Mouse (Mus musculus) midbrain, embryonic 16.5 days (tissue): ENCODE measurements around the gene Wbp2nl. TPM values are rescaled to one million over a fixed set of nuclear protein-coding genes. Genes with fewer than 3 reads are reported as not detected.
A peak's percentile ranks its signal among the peaks of the same experiment; 100 is the strongest.

Source experiments
- ATAC-seq: fragments of 200-750 bp; cut with Nextera tagmentation; 2 replicates; pipeline ENCODE4 v1.8.0; 2017; ENCODE audit warnings: moderate TSS enrichment
- H3K27ac ChIP-seq: fragments of 300-500 bp; sonication (generic); 2 replicates; pipeline ENCODE4 v1.5.1; 2014; ENCODE audit warnings: mild to moderate bottlenecking, low read length, mixed read lengths
- H3K27me3 ChIP-seq: fragments of 300-500 bp; sonication (generic); 2 replicates; pipeline ENCODE4 v1.6.1; 2014; ENCODE audit warnings: low read depth, low read length, mixed read lengths; ENCODE audit not compliant: control insufficient read depth, insufficient read depth
- H3K36me3 ChIP-seq: fragments of 300-500 bp; sonication (generic); 2 replicates; pipeline ENCODE4 v1.6.1; 2014; ENCODE audit warnings: mild to moderate bottlenecking, low read length, moderate library complexity, mixed read lengths; ENCODE audit not compliant: control insufficient read depth, insufficient read depth
- H3K4me1 ChIP-seq: fragments of 300-500 bp; sonication (generic); 2 replicates; pipeline ENCODE4 v1.6.1; 2014; ENCODE audit warnings: mild to moderate bottlenecking, low read length, mixed read lengths; ENCODE audit not compliant: control insufficient read depth, insufficient read depth
- H3K4me2 ChIP-seq: fragments of 300-500 bp; sonication (generic); 2 replicates; pipeline ENCODE4 v1.6.1; 2014; ENCODE audit warnings: mild to moderate bottlenecking, low read length, mixed read lengths
- H3K4me3 ChIP-seq: fragments of 300-500 bp; sonication (generic); 2 replicates; pipeline ENCODE4 v1.5.1; 2014; ENCODE audit warnings: low read depth, mild to moderate bottlenecking, low read length, moderate library complexity, mixed read lengths
- H3K9ac ChIP-seq: fragments of 300-500 bp; sonication (generic); 2 replicates; pipeline ENCODE4 v1.6.1; 2014; ENCODE audit warnings: low read depth, low read length, mixed read lengths
- H3K9me3 ChIP-seq: fragments of 300-500 bp; sonication (generic); replicated peaks from 2 replicates; pipeline ENCODE4 v1.6.1; 2014; ENCODE audit warnings: mild to moderate bottlenecking, low read length, mixed read lengths; ENCODE audit not compliant: control insufficient read depth, poor library complexity, severe bottlenecking
- WGBS: fragments of 180-500 bp; shearing (Covaris S2); extraction: QIAGEN DNeasy Blood & Tissue Kit; methylation state at CpG from one replicate; pipeline ENCODE4 v1.1.7; 2014; 5-methylcytosine and 5-hydroxymethylcytosine counted together
- polyA plus RNA-seq: library from polyadenylated mRNA; unstranded; fragments of >200 nt; fragmentation: Nextera tagmentation; extraction: Ambion mirVana; gene quantifications from 2 replicates; pipeline ENCODE4 v1.2.1, GENCODE M21; 2015

Wbp2nl gene
- polyA plus RNA-seq, 1 experiment from 2014 or later = 0.25 TPM

DNA sequence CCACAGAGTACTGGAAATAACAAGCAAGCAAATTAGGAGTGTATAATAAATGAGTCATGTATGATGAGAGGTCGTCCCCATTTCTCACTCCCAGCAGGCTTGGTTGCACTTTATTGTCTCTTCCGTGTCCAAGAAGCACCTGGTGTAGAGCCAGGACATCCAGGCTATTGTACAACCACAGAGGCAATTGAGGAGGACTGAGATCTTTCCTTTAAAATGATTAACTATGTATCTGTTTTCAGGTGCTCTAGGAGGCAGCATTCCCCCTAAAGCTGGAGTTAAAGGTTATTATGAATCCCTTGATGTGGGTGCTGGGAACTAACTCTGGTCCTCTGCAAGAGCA is 50.2 kb downstream of the Wbp2nl start:
- H3K4me1 ChIP-seq = peaks cover 26% of the 10 kb centered on the region
- 93% methylated on average over 2 of the region's 2 CpGs for WGBS
- no peak overlapping the region for H3K4me3 ChIP-seq
- no peak overlapping the region for H3K9ac ChIP-seq
- H3K27me3 ChIP-seq = no peaks in the 10 kb centered on the region
- no peak for ATAC-seq
- peaks cover 10% of the 10 kb centered on the region for H3K36me3 ChIP-seq
- H3K27ac ChIP-seq = no peak overlapping the region
- no peak overlapping the region for H3K4me2 ChIP-seq
- H3K9me3 ChIP-seq = no peaks in the 10 kb centered on the region

DNA sequence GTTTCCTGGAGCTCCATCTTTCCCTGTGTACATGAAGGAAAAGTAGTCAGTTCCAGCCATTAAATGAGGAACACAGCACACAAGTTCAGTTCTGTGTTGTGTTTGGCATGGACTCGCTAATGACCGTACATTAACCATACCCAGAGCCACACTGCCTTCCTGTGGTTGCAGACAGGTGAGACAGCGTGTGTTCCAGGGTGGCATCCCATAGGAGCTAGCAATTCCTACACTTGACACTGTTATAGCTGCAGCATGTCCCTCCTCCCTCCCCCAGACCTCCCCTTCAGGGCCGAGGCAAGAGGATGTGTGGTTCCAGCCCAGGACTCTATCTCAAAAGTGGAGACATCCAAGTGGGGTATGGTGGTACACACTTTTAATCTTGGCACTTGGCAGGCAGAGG is 51.6 kb downstream of the Wbp2nl start:
- Histone ChIP-seq H3K36me3 (peaks cover 10% of the 10 kb centered on the region), H3K9me3 (no peaks in the 10 kb centered on the region), H3K27ac (no peak overlapping the region), H3K4me3 (no peak overlapping the region), H3K4me2 (no peak overlapping the region), H3K27me3 (no peaks in the 10 kb centered on the region), H3K4me1 (peaks cover 31% of the 10 kb centered on the region), H3K9ac (no peak overlapping the region)
- ATAC-seq = no peak
- 96% methylated on average over 4 of the region's 4 CpGs for WGBS

DNA sequence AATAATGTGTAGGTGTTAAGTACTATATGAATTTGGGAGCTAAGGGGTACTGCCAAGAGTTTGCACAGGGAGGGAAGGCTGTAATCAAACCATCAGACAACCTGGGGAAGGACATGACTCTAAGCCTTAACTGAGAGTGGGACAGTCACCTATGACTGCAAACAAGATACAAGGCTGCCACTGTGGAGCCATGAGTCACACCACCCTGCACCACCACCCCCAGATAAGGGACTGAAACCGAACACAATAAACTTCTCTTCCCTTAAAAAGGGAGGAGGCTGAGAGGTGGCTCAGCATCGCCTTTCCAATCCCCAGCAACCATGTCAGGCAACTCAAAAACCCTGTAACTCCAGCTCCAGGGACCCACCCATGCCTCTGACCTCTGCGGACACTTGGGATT is 52.7 kb downstream of the Wbp2nl start:
- 93% methylated on average over 3 of the region's 3 CpGs for WGBS
- Histone ChIP-seq H3K27ac (no peak overlapping the region), H3K4me2 (no peak overlapping the region), H3K36me3 (peaks cover 10% of the 10 kb centered on the region), H3K4me1 (peaks cover 31% of the 10 kb centered on the region), H3K27me3 (no peaks in the 10 kb centered on the region), H3K9ac (no peak overlapping the region), H3K9me3 (no peaks in the 10 kb centered on the region), H3K4me3 (no peak overlapping the region)
- no peak for ATAC-seq

DNA sequence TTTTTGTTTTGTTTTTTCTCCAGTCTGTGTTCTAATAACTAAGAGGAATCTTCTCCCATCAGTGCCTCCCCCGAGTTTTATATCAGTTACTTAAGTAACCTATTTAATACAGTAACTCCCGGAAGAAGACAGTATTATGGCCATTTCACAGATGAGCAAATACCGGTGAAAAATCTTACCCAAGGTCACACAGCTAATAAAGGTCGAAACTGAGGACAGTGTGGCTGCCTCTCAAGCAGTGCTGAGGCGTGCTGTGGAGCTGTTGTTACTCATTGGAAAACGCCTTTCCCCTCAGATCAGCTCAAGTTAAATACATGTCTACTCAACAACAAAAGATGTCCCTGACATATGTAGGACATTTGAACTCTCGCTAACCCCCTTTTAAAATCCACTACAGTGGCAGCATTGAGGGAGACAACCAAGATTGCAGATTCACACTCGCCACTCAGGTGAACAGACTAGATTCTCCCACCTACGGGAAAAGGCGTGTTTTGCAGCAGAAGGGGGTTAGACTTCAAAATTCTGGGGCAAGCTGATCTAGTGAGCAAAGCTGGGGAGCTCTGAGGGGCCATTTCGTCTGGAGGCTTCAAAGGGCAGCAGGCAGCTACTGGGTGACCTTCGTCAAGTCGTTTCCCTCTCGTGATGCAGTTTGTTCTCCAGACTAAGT is 54.5 kb downstream of the Wbp2nl start:
- Histone ChIP-seq H3K4me1 (peaks cover 21% of the 10 kb centered on the region), H3K27me3 (no peaks in the 10 kb centered on the region), H3K4me2 (peak overlapping the region; percentile 96), H3K27ac (peak overlapping the region; percentile 84), H3K9ac (peak overlapping the region; percentile 86), H3K36me3 (peaks cover 7% of the 10 kb centered on the region), H3K9me3 (no peaks in the 10 kb centered on the region), H3K4me3 (peak overlapping the region; percentile 75)
- no peak for ATAC-seq
- WGBS = 31% methylated on average over 14 of the region's 14 CpGs

DNA sequence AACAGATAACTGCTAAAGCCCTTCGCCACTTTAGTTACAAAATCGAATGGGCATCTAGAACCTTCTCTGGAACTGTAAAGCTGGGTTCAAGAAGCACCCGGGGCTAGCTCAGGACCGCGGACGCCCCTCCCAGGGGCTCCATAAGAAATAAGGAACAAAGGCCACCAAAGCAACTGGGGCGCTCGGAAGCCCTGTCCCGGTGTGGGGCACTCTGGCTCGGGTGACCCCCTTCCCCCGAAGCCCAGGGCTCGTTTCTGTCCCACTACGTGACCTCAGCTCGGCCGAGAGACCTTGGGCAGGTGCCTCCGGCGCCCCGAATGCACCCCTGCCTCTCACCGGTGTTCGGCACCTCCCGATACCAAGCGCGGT is 55.0 kb downstream of the Wbp2nl start:
- peak overlapping the region; percentile 75 for H3K4me3 ChIP-seq
- H3K27me3 ChIP-seq = no peaks in the 10 kb centered on the region
- H3K9ac ChIP-seq = peak overlapping the region; percentile 86
- under 1% methylated on average over 23 of the region's 23 CpGs for WGBS
- ATAC-seq = no peak; the same call in none of the 2 replicates
- peaks cover 3% of the 10 kb centered on the region for H3K36me3 ChIP-seq
- H3K27ac ChIP-seq = peak overlapping the region; percentile 84
- H3K9me3 ChIP-seq = no peaks in the 10 kb centered on the region
- H3K4me1 ChIP-seq = peaks cover 21% of the 10 kb centered on the region
- peak overlapping the region; percentile 96 for H3K4me2 ChIP-seq

DNA sequence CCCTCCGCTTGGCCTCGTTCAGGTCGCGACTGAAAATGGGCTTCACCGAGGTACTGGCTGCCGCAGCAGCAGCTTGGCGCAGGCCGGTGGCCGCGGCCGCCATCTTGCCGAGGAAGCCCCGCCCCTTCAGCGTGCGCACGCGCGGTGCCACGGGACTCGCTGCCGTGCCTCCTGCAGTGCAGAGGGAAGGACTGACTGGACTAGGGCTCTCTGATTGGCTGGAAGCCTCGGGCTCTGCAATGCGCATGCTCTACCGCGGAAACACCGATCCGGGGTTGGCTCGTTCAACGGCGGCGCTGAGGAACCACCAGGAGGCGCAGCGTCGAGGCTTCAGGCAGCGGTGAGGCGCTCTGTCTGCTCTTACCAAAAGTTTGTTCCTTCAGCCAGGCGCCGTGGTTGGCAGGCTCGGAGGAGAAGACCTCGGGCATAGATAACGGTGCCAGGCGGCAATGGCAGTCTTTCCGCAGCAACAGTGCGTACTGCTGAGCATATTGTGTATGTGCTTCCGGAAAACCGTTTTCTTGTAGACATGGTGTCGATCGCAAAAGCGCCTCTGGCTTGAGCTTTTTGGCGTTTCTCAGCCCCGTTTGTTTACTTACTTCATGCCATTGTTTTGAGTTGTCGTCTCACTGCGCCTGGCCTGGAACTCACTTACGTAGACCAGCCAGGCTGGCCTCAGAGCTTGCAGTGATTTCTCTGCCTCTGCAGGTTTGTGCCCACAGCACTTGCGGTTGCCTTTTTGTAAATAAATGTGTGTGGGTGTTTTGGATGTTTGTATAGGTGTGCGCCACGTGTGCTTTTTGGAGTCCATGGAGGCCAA is 55.6 kb downstream of the Wbp2nl start, which contains the start of gene Ndufa6:
Gene Ndufa6 (minus strand): TSS at position 197 of the 820 bp plus-strand sequence.
- no peaks in the 10 kb centered on the region for H3K36me3 ChIP-seq
- peak within 1 kb of the TSS; percentile 84 for H3K27ac ChIP-seq
- H3K4me1 ChIP-seq = peaks cover 21% of the 10 kb centered on the region
- peak within 1 kb of the TSS; percentile 75 for H3K4me3 ChIP-seq
- peak within 1 kb of the TSS; percentile 86 for H3K9ac ChIP-seq
- H3K9me3 ChIP-seq = no peaks in the 10 kb centered on the region
- no peaks in the 10 kb centered on the region for H3K27me3 ChIP-seq
- WGBS = 2% methylated on average over 57 of the region's 57 CpGs
- ATAC-seq = peak; percentile 99
- peak within 1 kb of the TSS; percentile 96 for H3K4me2 ChIP-seq

DNA sequence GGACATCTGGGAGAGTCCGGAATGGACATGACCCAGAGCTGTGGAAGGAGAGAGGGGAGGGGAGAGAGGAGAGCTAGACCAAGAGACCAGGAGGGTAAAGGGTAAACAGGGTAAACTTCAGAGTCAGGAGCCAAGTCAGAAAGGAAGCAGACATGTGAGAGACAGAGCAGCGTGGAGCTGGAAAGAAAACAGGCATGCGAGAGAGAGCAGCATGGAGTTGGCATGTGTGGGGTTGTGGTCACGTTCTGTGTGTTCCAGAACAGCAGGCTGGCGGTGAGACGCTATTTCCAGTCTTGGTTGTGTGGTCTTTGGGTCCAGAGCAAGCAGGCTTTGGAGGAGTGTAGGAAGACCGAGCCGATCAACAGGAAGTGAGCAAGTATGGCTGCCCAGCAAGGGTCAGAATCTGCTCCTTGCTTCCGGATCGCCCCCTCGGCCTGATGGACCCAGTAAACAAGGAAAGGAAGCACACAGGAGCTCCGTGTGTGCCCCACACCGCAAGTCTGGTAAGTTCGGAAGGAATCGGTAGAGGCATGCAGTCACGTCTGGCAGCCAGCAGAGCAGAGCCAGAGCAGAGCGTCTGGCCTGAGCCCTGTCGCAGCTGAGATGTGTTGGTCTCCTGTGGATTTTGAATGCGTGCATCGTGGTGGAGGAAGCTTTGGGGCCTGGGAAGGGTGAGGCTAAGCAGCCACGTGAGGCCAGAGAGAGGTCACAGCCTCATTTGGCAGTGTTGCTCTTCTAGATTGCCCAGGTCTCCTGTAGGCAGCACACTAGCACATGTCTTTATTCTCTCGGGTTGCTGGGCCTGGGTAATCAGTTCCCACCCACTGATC is 59.9 kb downstream of the Wbp2nl start:
- Histone ChIP-seq H3K4me1 (peaks cover 5% of the 10 kb centered on the region), H3K9ac (no peak overlapping the region), H3K9me3 (no peaks in the 10 kb centered on the region), H3K4me2 (no peak overlapping the region), H3K36me3 (no peaks in the 10 kb centered on the region), H3K27ac (no peak overlapping the region), H3K4me3 (no peak overlapping the region), H3K27me3 (no peaks in the 10 kb centered on the region)
- WGBS = 69% methylated on average over 22 of the region's 22 CpGs
- no peak for ATAC-seq

DNA sequence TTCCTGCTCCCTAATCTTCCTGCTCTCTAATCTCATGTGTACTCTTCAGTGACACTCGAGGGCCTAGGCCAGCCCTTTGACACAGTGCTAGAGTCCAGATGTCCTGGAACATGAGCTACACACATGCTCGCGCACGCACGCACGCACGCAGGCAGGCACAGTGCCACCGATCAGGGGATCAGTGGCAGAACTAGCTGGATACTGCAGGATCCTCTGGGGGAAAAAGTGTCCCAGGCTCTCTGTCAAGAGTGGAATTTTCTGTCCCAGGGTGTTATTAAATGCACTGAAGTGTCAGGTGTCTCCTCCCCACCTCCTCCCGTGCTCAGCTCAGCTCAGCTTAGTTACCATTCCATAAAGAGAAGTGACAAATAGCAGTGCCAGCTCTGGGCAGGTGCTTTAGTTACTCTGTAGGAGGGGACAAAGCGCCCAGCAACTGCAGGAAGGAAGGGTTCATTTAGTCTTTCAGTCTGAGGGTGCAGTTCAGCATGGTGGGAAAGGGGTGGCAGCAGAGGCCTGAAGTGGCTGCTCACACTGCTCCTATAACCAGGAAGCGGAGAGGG is 62.8 kb downstream of the Wbp2nl start:
- Histone ChIP-seq H3K27ac (no peak overlapping the region), H3K36me3 (no peaks in the 10 kb centered on the region), H3K27me3 (no peaks in the 10 kb centered on the region), H3K4me2 (no peak overlapping the region), H3K9me3 (no peaks in the 10 kb centered on the region), H3K4me3 (no peak overlapping the region), H3K4me1 (no peaks in the 10 kb centered on the region), H3K9ac (no peak overlapping the region)
- 81% methylated on average over 11 of the region's 11 CpGs for WGBS
- ATAC-seq = no peak
